23 mouse cellular contexts compared by ENCODE assay signal in genomic region chr6:82744553-82744952, GRCm38 (mm10). TPM values are rescaled to one million over a fixed set of nuclear protein-coding genes. Genes with fewer than 3 reads are reported as not detected.
DNase-seq lines count a peak whose midpoint lies in the region; ATAC-seq lines count a peak whose summit lies in the region.
"Had no signal": no experiment of that assay in that cellular context is flagged by ENCODE, and none has a peak within 500 bp of the region (broad histone marks: within the 10 kb centered on the region; RNA-seq: fewer than 3 reads in every experiment).

No protein-coding gene starts in this region.

- DNase-seq in thymus, postnatal 4 days, result peak; percentile 26
- DNase-seq in thymus, postnatal 25 days, result no peak
- peak; percentile 4 for DNase-seq in T-cell, adult 2 months (ENCODE audit: low spot score)
- DNase-seq in induced T-regulatory cell, adult 2 months (ENCODE audit: low read depth), result peak; percentile 74
- no peak for DNase-seq in liver, embryonic 11.5 days (ENCODE audit: low spot score)
- DNase-seq in ovary, postnatal 36 days (ENCODE audit: low spot score), result no peak
- DNase-seq: adrenal gland, adult 8-10 months; adrenal gland, postnatal 25 days; cerebellum, adult 11-12 months; cerebellum, adult 8-10 months; cerebellum, postnatal 10 days; cerebellum, postnatal 36 days; forebrain, postnatal 0 days; gastrocnemius, postnatal 25 days; heart, adult 2 months; kidney, adult 18-20 months had no signal

- H3K4me3 ChIP-seq in liver, embryonic 11.5 days (ENCODE audit: low read depth, low read length), result no peak overlapping the region
- H3K4me3 ChIP-seq: forebrain, embryonic 10.5 days; forebrain, embryonic 13.5 days; heart, adult 2 months; heart, embryonic 10.5 days; heart, embryonic 13.5 days; hindbrain, embryonic 12.5 days; hindbrain, embryonic 15.5 days had no signal

- H3K4me1 ChIP-seq in liver, embryonic 11.5 days (replicated peaks; ENCODE audit: control insufficient read depth, insufficient read depth, low read length), result no peaks in the 10 kb centered on the region; the same call in 1 of the 2 replicates
- H3K4me1 ChIP-seq: forebrain, embryonic 10.5 days; forebrain, embryonic 13.5 days; hindbrain, embryonic 12.5 days had no signal

- no peak overlapping the region for H3K27ac ChIP-seq in liver, embryonic 11.5 days (ENCODE audit: low read depth, low read length)
- H3K27ac ChIP-seq: forebrain, embryonic 10.5 days; forebrain, embryonic 13.5 days; heart, adult 2 months; heart, embryonic 10.5 days; heart, embryonic 13.5 days; hindbrain, embryonic 12.5 days; hindbrain, embryonic 15.5 days had no signal

- no peak overlapping the region for H3K9ac ChIP-seq in liver, embryonic 11.5 days (ENCODE audit: low read depth, low read length)
- H3K9ac ChIP-seq: forebrain, embryonic 13.5 days; forebrain, postnatal 0 days; heart, embryonic 13.5 days; hindbrain, embryonic 12.5 days; hindbrain, embryonic 15.5 days had no signal

- no peak for ATAC-seq in liver, embryonic 11.5 days (replicated peaks; ENCODE audit: low FRiP score)
- ATAC-seq: forebrain, embryonic 13.5 days; forebrain, postnatal 0 days; intestine, embryonic 16.5 days had no signal

- H3K36me3 ChIP-seq in liver, embryonic 11.5 days (ENCODE audit: control insufficient read depth, insufficient read depth, low read length), result peaks cover 28% of the 10 kb centered on the region
- H3K36me3 ChIP-seq: hindbrain, embryonic 15.5 days had no signal

- 87% methylated on average over 9 of the region's 9 CpGs for WGBS in liver, embryonic 11.5 days

- H3K4me2 ChIP-seq in liver, embryonic 11.5 days, result no peak overlapping the region
- H3K4me2 ChIP-seq: forebrain, embryonic 13.5 days; heart, embryonic 13.5 days; hindbrain, embryonic 12.5 days; hindbrain, embryonic 15.5 days had no signal

- H3K9me3 ChIP-seq in liver, embryonic 11.5 days (ENCODE audit: control insufficient read depth, low read length), result no peaks in the 10 kb centered on the region
- H3K9me3 ChIP-seq: forebrain, embryonic 10.5 days; forebrain, embryonic 13.5 days; heart, embryonic 10.5 days; heart, embryonic 13.5 days; hindbrain, embryonic 12.5 days; hindbrain, embryonic 15.5 days had no signal

- no peaks in the 10 kb centered on the region for H3K27me3 ChIP-seq in liver, embryonic 11.5 days (replicated peaks; ENCODE audit: control insufficient read depth, insufficient read depth, low read length)
- H3K27me3 ChIP-seq: forebrain, embryonic 13.5 days; heart, embryonic 13.5 days; hindbrain, embryonic 12.5 days; hindbrain, embryonic 15.5 days had no signal

RNA-seq across cellular contexts. Expression of gene Hk2, which starts 29.7 kb away (rescaled TPM):
- polyA plus RNA-seq in liver, embryonic 11.5 days (2014; fragmentation: Nextera tagmentation; extraction: Ambion mirVana), result 25.0 and 29.0 TPM in 2 replicates

RNA-seq across cellular contexts. Expression of gene Pole4, which starts 39.4 kb away (rescaled TPM):
- polyA plus RNA-seq in liver, embryonic 11.5 days (2014; fragmentation: Nextera tagmentation; extraction: Ambion mirVana), result 106 and 108 TPM in 2 replicates

Comparison
In these comparisons a context has a peak if more than half of its experiments do, and no peak if none do; other contexts are left out.
1. DNase-seq: peak in thymus, postnatal 4 days (single experiment), T-cell, adult 2 months (single experiment) and induced T-regulatory cell, adult 2 months (single experiment); none in thymus, postnatal 25 days (single experiment), liver, embryonic 11.5 days (single experiment) and ovary, postnatal 36 days (single experiment).